Mouse (Mus musculus): Measurements from ENCODE around the gene Ifi27.

DNA sequence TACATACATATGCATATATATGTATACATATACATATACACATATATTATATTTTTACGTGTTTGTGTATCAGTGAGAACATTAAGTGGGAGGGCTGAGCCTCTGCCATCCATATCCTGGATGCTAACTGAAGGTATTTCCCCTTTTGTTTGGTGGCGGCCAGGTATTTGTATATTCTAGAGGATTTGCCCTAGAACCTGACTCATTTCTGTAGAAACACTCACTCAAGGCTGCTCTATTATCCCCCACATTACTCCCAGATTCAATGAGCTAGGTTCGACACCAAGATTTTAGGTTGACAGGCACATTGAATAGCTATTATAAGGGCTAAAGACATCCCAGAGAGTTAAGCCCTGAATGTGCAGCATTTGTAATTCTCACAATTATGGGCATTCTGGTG, 11.0 kb downstream of the Ifi27 start:
- no peak for TF ChIP-seq CTCF (IDR thresholded peaks at IDR 0.05; ENCODE audit: low read depth)
- TF ChIP-seq EP300 (IDR thresholded peaks at IDR 0.05; ENCODE audit: low read depth): no peak
